Mouse (Mus musculus): ENCODE results near the gene Epha2. TPM values are rescaled to one million over a fixed set of nuclear protein-coding genes. Genes with fewer than 3 reads are reported as not detected.

The Epha2 gene
- total RNA-seq, 2 experiments from 2014 or later = 1.3 TPM; not detected in 1

GRCm38 (mm10) chr4:141317914-141318313, 16.9 kb downstream of the Epha2 start:
- ATAC-seq (replicated peaks; ENCODE audit: low FRiP score, poor library complexity, severe bottlenecking) = no peak

- ATAC-seq (replicated peaks; ENCODE audit: low FRiP score, poor library complexity, severe bottlenecking) = no peak
These were observed 21.5 kb downstream of the Epha2 start for GRCm38 (mm10) chr4:141322526-141322925.

- ATAC-seq (replicated peaks; ENCODE audit: low FRiP score, poor library complexity, severe bottlenecking) = no peak
These were observed 23.7 kb downstream of the Epha2 start for GRCm38 (mm10) chr4:141324771-141325191.

GRCm38 (mm10) chr4:141325636-141326035, 24.6 kb downstream of the Epha2 start:
- ATAC-seq (replicated peaks; ENCODE audit: low FRiP score, poor library complexity, severe bottlenecking) = no peak

- no peak for ATAC-seq (replicated peaks; ENCODE audit: low FRiP score, poor library complexity, severe bottlenecking)
These were observed 26.0 kb downstream of the Epha2 start for GRCm38 (mm10) chr4:141327075-141327474.

GRCm38 (mm10) chr4:141328742-141329141, 27.7 kb downstream of the Epha2 start:
- ATAC-seq (replicated peaks; ENCODE audit: low FRiP score, poor library complexity, severe bottlenecking) = no peak

GRCm38 (mm10) chr4:141329968-141330367, 28.9 kb downstream of the Epha2 start:
- no peak for ATAC-seq (replicated peaks; ENCODE audit: low FRiP score, poor library complexity, severe bottlenecking)

GRCm38 (mm10) chr4:141331446-141331845, 30.4 kb downstream of the Epha2 start:
- no peak for ATAC-seq (replicated peaks; ENCODE audit: low FRiP score, poor library complexity, severe bottlenecking)

- ATAC-seq (replicated peaks; ENCODE audit: low FRiP score, poor library complexity, severe bottlenecking) = no peak
These were observed 31.2 kb downstream of the Epha2 start for GRCm38 (mm10) chr4:141332258-141332657.

GRCm38 (mm10) chr4:141334695-141335094, 33.7 kb downstream of the Epha2 start:
- ATAC-seq (replicated peaks; ENCODE audit: low FRiP score, poor library complexity, severe bottlenecking) = no peak

GRCm38 (mm10) chr4:141335263-141335796, 34.3 kb downstream of the Epha2 start:
- no peak for ATAC-seq (replicated peaks; ENCODE audit: low FRiP score, poor library complexity, severe bottlenecking)

- ATAC-seq (replicated peaks; ENCODE audit: low FRiP score, poor library complexity, severe bottlenecking) = no peak
These were observed 35.2 kb downstream of the Epha2 start for GRCm38 (mm10) chr4:141336196-141336595.

GRCm38 (mm10) chr4:141337986-141338385, 36.9 kb downstream of the Epha2 start:
- no peak for ATAC-seq (replicated peaks; ENCODE audit: low FRiP score, poor library complexity, severe bottlenecking)

GRCm38 (mm10) chr4:141338853-141339252, 37.8 kb downstream of the Epha2 start:
- no peak for ATAC-seq (replicated peaks; ENCODE audit: low FRiP score, poor library complexity, severe bottlenecking)

GRCm38 (mm10) chr4:141341477-141341876, 40.4 kb downstream of the Epha2 start:
- ATAC-seq (replicated peaks; ENCODE audit: low FRiP score, poor library complexity, severe bottlenecking) = no peak

GRCm38 (mm10) chr4:141343515-141343914, 42.5 kb downstream of the Epha2 start:
- no peak for ATAC-seq (replicated peaks; ENCODE audit: low FRiP score, poor library complexity, severe bottlenecking)

GRCm38 (mm10) chr4:141345219-141345618, 44.2 kb downstream of the Epha2 start:
- no peak for ATAC-seq (replicated peaks; ENCODE audit: low FRiP score, poor library complexity, severe bottlenecking)

- ATAC-seq (replicated peaks; ENCODE audit: low FRiP score, poor library complexity, severe bottlenecking) = no peak
These were observed 46.3 kb downstream of the Epha2 start for GRCm38 (mm10) chr4:141347365-141347797.

- ATAC-seq (replicated peaks; ENCODE audit: low FRiP score, poor library complexity, severe bottlenecking) = no peak
These were observed 47.6 kb downstream of the Epha2 start for GRCm38 (mm10) chr4:141348616-141349015.

GRCm38 (mm10) chr4:141350015-141350414, 49.0 kb downstream of the Epha2 start:
- ATAC-seq (replicated peaks; ENCODE audit: low FRiP score, poor library complexity, severe bottlenecking) = no peak

- no peak for ATAC-seq (replicated peaks; ENCODE audit: low FRiP score, poor library complexity, severe bottlenecking)
These were observed 50.9 kb downstream of the Epha2 start for GRCm38 (mm10) chr4:141351972-141352371.

- ATAC-seq (replicated peaks; ENCODE audit: low FRiP score, poor library complexity, severe bottlenecking) = no peak
These were observed 51.9 kb downstream of the Epha2 start for GRCm38 (mm10) chr4:141352986-141353385.
